Mouse (Mus musculus) spleen, postnatal 4 days (tissue): ENCODE data around the gene Rpp38.

Source experiments
- DNase-seq, 2 experiments: peaks; one replicate each; pipeline ENCODE4 v3.0.0; 2022; ENCODE audit warnings: low spot score in 2 of 2

Rpp38 gene

DNA sequence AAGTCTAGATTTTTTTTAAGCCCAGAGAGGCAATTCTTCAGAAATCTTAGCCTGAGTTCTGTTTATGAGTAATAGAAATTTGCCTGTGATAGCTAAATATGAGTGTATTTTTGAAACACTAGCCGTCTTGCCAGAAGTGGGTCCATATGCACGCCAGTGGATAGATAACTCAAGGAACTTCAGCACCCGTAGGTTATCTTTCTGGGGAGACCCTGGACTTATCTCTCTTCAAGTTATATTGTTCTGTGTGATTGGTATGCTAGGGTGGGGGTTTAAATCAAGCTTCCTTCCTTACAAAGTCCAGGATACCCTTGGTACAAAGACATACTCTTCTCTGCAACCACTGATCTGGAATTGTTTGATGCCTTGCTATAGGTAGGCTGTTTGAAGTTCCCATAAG, 46.7 kb downstream of the Rpp38 start:
- DNase-seq: no peak

DNA sequence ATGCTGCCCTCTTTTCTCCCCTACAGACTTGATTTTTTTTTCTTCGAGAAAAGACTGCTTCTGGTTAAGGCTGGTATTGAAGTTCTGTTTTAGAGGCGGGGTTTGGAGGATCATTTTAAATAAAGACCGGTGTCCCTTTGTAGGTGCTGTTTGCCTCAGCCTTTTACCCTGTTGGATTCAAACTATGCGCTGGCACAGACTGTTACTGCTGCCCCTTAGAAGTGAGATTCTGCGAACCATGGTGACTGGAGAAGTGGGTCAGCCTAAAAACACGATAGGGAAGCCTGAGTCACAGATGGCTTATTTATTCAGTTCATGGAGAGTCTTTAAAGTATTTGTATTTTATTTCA, 47.3 kb downstream of the Rpp38 start:
- DNase-seq: no peak

DNA sequence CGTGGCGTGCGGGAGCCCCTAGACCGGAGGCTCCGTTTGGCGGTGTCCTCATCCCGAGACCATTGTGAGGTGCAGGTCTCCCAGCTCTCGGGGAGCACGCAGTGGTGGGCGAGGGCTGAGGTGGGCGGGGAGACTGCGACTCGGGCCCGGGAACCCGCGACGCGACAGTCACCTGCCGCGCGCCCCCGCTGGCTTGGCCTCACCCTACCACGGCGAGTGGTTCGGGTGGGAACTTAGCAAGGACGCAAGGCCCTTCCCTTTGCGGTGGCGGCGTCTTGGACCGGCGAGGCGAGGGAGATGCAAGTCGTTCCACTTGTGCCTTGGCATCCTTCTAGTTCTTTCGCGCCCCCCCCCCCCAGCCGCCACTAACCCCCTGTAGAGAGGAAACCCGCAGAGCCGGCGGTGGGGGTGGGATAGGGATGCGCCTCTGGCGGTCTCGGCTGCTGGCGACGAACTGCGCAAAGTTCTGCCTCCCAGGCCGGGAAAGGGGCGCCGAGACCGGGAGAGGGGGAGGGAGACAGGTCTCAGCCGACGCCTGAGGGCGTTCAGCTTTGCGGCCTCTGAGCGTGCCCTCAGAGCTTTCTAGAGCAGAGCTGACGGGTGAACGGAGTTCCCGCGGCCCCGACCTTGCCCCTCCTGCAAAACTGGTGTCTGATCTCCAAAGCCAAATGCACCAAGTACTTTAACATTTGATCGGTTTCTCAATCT, 47.8 kb downstream of the Rpp38 start:
- peak; percentile 59 to 82 for DNase-seq

DNA sequence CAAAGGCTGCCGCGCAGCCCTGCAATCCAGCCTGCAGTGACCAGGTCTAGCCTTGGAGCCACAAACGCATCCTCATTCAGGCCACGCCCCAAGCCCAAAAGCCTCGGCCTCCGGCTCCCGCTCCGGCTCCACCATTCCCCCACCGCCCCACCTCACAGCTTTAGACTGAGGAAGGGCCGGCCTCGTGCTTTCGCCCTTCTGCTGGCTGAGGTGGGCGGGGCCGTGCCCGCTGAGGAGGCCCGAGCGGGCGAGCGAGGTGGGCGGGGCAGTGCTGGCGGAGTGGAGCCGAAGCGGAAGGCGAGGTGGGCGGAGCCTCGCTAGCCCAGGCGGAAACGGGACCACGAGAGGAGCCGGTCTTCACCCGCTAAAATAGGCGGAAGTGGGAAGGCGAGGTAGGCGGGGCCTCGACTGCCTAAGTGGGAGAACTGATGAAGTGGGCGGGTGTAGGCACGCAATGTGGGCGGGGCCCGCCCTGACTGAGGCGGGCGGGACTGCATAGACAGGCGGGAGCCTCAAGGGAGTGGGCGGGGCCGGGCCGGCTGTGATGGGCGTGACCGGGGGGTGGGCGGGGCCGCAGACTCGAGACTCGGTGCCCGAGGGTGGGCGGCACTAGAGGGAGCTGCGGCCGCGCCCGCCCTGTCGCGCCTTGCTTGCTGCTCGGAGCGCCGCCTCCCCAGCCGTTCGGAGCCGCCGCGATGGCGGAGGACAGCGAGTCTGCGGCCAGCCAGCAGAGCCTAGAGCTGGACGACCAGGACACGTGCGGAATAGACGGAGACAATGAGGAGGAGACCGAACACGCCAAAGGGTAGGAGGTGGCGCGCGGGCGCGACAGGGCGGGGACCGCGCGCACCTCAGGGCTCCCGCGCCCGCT, 48.6 kb downstream of the Rpp38 start, which contains the start of gene Nmt2:
TSS of gene Nmt2 (plus strand) at position 611 of the 871 bp plus-strand sequence.
- DNase-seq: peak; percentile 99

DNA sequence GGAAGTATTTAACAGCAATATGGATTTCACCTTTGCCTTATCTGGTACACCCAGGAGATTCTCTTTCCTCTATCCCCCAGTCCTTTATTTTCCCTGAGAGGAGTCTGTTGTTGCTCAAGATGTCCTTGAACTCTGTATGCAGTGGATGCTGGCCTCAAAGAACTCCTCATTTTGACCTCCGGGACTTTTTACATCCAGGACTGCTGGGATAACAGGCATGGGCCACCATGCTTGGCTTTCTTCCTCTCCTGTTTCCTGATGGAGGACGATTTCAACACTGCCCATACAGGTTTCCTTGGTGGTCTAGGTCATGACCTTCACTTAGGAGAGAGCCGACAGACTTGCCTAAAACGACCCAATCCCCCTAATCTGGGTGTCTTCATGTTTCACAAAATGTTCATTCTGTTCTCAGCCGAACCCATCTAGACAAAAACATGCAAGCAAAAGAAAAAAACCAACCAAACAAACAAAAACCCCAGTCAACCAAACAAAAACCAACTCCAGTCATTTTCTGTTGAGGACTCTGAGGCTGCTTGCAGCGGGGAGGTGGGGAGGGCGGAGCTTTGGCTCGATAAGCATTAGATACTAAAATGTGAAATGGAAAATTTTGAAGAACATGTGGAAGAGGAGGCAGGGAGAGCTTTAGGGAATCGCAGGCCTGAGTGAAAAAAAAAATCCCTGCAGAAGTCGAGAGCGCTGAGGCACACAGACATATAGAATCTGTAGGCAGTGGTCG, 49.4 kb downstream of the Rpp38 start:
- no peak for DNase-seq

DNA sequence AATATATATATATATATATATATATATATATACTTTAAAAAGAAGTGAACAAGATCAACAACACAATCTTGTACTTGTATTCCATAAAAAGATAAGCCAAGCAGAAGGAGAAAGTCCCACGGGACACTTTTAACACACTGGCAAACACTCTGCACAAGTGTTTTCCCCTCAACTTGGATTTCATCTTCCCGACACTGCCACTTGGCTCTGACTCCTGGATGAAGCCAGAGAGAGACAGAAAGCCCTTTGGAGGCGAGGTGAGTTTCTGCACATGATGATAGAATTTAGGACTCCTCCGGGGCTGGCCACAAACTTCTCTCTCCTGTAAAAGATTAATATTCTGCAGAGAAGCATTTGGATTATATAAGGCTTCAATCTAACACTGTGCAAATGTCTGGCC, 51.1 kb downstream of the Rpp38 start:
- DNase-seq: no peak
